Mouse (Mus musculus): ENCODE data around the gene Ces1b. TPM values are rescaled to one million over a fixed set of nuclear protein-coding genes. Genes with fewer than 3 reads are reported as not detected.

Ces1b gene
- total RNA-seq, 2 experiments from 2014 or later: not detected

- TF ChIP-seq CTCF (IDR thresholded peaks at IDR 0.05): no peak
- H3K27ac ChIP-seq: peak within 1 kb of the TSS; percentile 53
- intact Hi-C loops (cut with DNase I): loop anchor here (5.0 kb wide), 1 partner anchor 36 kb away; no protein-coding TSS in a partner anchor
- no peak within 1 kb of the TSS for H3K4me3 ChIP-seq
- no peak for DNase-seq (ENCODE audit: extremely low spot score in 1 of 2, low spot score in 2 of 2)
Observed at GRCm38 (mm10) chr8:93048092-93048491, 31.7 kb downstream of the Ces1b start, which contains the start of gene Ces1a. Gene Ces1a (minus strand): TSS chr8:93048192.

- intact Hi-C loops (cut with DNase I): no loop called here
- Histone ChIP-seq H3K27ac (no peak overlapping the region), H3K4me3 (no peak overlapping the region)
- no peak for DNase-seq (ENCODE audit: extremely low spot score in 1 of 2, low spot score in 2 of 2)
- TF ChIP-seq CTCF (IDR thresholded peaks at IDR 0.05): no peak
Observed at GRCm38 (mm10) chr8:93043083-93043482, 36.7 kb downstream of the Ces1b start.

DNA sequence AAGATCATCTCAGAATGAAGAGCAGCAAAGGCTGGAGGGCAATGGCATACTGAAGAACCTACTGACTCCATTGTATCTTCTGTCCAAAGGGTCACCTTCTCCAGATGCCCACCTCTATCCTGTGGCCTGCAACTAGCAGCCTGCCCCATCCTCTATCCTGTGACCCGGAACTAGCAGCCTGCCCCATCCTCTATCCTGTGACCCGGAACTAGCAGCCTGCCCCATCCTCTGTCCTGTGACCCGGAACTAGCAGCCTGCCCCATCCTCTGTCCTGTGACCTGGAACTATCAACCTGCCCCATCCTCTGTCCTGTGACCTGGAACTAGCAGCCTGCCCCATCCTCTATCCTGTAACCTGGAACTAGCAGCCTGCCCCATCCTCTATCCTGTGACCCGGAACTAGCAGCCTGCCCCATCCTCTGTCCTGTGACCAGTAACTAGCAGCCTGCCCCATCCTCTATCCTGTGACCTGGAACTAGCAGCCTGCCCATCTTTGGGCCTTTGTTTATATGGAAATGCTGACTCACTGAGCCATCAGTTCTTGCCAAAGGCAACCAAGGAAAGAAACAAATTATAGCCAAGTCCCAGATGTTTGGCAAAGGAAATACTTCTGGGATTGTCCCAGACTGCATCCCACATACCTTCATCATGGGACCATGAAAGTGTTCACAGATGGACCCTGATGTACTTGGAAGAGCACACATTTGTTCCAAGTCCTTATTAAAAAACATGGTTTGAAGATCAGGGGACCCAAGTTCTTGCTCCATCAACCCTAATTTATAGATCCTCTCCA is 38.8 kb downstream of the Ces1b start:
- DNase-seq (ENCODE audit: extremely low spot score in 1 of 2, low spot score in 2 of 2): no peak
- H3K4me3 ChIP-seq: no peak overlapping the region
- TF ChIP-seq CTCF (IDR thresholded peaks at IDR 0.05): no peak
- intact Hi-C loops (cut with DNase I): no loop called here
- no peak overlapping the region for H3K27ac ChIP-seq

GRCm38 (mm10) chr8:93040256-93040655 is 39.6 kb downstream of the Ces1b start:
- TF ChIP-seq CTCF (IDR thresholded peaks at IDR 0.05): no peak
- intact Hi-C loops (cut with DNase I): no loop called here
- H3K27ac ChIP-seq: no peak overlapping the region
- H3K4me3 ChIP-seq: no peak overlapping the region
- no peak for DNase-seq (ENCODE audit: extremely low spot score in 1 of 2, low spot score in 2 of 2)

DNA sequence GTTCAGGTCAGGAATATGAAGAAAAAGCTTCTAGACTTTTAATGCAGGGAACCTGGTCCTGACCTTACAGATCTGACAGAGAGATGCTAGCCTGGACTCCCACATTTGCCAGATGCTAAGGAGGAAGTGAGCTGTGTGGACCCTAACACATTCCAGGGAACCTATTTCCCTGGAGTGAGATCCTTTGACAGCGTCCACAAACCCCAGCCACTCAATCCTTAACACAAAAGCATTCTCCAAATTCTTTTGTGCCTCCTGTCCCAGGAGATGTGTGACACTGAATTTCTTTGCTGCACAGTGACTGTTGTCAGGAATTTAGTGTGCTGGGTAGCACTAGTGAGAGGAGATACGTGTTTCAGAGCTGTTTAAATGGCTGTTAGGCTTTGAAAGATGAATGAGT is 41.0 kb downstream of the Ces1b start:
- Histone ChIP-seq H3K4me3 (no peak overlapping the region), H3K27ac (no peak overlapping the region)
- intact Hi-C loops (cut with DNase I): no loop called here
- no peak for TF ChIP-seq CTCF (IDR thresholded peaks at IDR 0.05)
- DNase-seq (ENCODE audit: extremely low spot score in 1 of 2, low spot score in 2 of 2): no peak

DNA sequence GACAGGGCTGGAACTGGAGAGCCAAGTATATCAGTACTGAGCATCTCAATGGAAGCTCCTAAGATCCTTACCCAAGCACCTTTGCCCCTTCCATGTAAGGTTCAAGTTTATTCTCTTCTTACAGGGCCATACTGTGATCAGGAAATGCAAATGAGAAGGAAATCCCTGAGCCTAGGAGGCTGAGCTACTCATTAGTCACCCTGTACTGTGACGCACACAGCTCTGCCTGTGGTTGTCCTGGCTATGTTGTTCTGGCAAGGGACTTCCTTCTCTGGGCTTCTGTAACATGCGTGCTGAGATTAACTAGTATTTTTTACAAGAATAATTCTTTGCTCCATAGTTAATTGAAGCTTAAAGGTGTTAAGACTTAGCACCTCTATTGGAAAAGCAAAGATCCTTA is 49.2 kb downstream of the Ces1b start:
- H3K27ac ChIP-seq: no peak overlapping the region
- no peak for DNase-seq (ENCODE audit: extremely low spot score in 1 of 2, low spot score in 2 of 2)
- TF ChIP-seq CTCF (IDR thresholded peaks at IDR 0.05): no peak
- no peak overlapping the region for H3K4me3 ChIP-seq
- intact Hi-C loops (cut with DNase I): no loop called here

- intact Hi-C loops (cut with DNase I): no loop called here
- TF ChIP-seq CTCF (IDR thresholded peaks at IDR 0.05): no peak
Observed at GRCm38 (mm10) chr8:93021738-93022137, 58.1 kb downstream of the Ces1b start.

DNA sequence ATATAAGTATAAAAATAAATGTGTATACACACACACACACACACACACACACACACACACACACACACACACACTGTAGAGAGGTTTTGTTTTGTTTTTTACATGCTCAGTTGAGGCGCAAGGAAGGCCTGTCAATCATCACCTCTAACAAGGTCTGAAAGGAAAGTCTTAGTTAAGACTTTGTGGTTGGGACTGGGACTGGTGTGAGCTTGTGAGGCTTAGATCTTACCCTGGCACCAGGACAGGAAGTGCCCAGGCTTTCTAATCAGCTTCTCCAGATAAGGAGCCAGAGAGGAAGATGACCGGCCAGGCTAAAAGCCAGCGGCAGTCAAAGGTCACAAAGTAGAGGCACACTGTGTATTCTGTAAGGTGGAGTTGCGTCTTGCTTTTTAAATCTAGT is 65.5 kb downstream of the Ces1b start:
- no peak for DNase-seq (ENCODE audit: extremely low spot score in 1 of 2, low spot score in 2 of 2)
- no peak overlapping the region for H3K4me3 ChIP-seq
- no peak for TF ChIP-seq CTCF (IDR thresholded peaks at IDR 0.05)
- H3K27ac ChIP-seq: no peak overlapping the region
- intact Hi-C loops (cut with DNase I): loop anchor here (5.0 kb wide), 2 partner anchors 33 to 383 kb away; partner anchors contain the start of gene Ces1a

More at GRCm38 (mm10) chr8:93021738-93022137, 58.1 kb downstream of the Ces1b start:
- H3K27ac ChIP-seq: no peak overlapping the region
- DNase-seq (ENCODE audit: extremely low spot score in 1 of 2, low spot score in 2 of 2): no peak
- no peak overlapping the region for H3K4me3 ChIP-seq

DNA sequence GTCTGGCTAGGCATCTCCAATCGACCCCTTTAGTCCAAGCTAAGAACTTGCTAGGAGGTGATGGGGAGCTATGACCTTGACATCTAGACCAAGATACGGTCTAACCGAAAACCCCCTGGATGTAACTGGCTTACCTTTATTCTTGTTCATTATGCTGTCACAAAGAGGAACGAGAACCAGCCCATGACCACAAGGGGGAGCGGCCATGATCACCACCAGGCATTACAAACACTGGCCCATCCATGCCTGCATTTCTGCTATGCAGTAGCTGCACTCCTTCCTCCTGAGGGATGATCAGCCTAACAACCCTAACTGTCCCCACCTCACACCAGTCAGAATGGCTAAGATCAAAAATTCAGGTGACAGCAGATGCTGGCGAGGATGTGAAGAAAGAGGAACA is 67.6 kb downstream of the Ces1b start:
- DNase-seq (ENCODE audit: extremely low spot score in 1 of 2, low spot score in 2 of 2): no peak
- Histone ChIP-seq H3K27ac (no peak overlapping the region), H3K4me3 (no peak overlapping the region)
- intact Hi-C loops (cut with DNase I): loop anchor here (5.0 kb wide), 2 partner anchors 35 to 385 kb away; partner anchors contain the start of gene Ces1a
- TF ChIP-seq CTCF (IDR thresholded peaks at IDR 0.05): no peak; the same call in 1 of the 2 replicates

- no peak overlapping the region for H3K4me3 ChIP-seq
- intact Hi-C loops (cut with DNase I): loop anchor here (1.0 to 5.0 kb wide), 5 partner anchors 36 to 419 kb away; partner anchors contain the start of gene Ces1a
- no peak overlapping the region for H3K27ac ChIP-seq
- peak; percentile 83 to 90 for DNase-seq (ENCODE audit: extremely low spot score in 1 of 2, low spot score in 2 of 2)
- TF ChIP-seq CTCF (IDR thresholded peaks at IDR 0.05): peak; percentile 90
Observed at GRCm38 (mm10) chr8:93011439-93011838, 68.4 kb downstream of the Ces1b start.

DNA sequence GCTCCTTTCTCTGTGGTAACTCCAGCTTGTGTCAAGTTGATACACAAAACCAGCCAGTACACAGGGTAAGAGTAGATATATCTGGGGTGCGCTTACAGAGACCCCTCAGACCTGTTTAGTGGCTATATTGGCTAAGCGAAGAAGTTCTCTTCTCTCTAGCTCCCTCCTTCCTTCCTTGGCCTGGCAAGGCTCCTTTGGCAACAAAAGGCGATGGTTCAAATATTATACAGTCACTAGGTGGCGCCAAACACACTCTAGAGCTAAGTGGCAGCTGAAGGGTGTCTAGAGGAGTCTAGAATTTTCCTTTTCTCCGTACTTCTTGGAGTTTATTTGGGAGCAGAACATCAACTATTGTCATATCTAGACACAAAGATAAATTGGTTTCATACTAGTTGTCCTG is 69.5 kb downstream of the Ces1b start:
- peak; percentile 34 to 56 for DNase-seq (ENCODE audit: extremely low spot score in 1 of 2, low spot score in 2 of 2)
- Histone ChIP-seq H3K27ac (no peak overlapping the region), H3K4me3 (no peak overlapping the region)
- TF ChIP-seq CTCF (IDR thresholded peaks at IDR 0.05): peak; percentile 70
- intact Hi-C loops (cut with DNase I): loop anchor here (1.0 to 5.0 kb wide), 4 partner anchors 37 to 485 kb away; partner anchors contain the start of gene Ces1a

Other genes starting within 250 kb of the Ces1b start
- gene Lpcat2, start 224.7 kb downstream of the Ces1b start, total RNA-seq (2021): 1 to 10 TPM; 9.4 to 9.6 TPM
- 1 to 10 TPM; 1.5 to 1.9 TPM for gene Capns2, start 178.6 kb downstream of the Ces1b start, total RNA-seq (2021)
- gene Slc6a2, start 119.9 kb downstream of the Ces1b start, total RNA-seq (2021): under 1 TPM; 0.09 to 0.14 TPM
- gene Ces1a, start 31.8 kb downstream of the Ces1b start, total RNA-seq (2021): under 1 TPM in 1 of 2 experiments, not detected in 1; 0.27 TPM
- gene Ces1c, start 51.3 kb upstream of the Ces1b start, total RNA-seq (2021): not detected
- not detected for gene Ces1d, start 117.8 kb upstream of the Ces1b start, total RNA-seq (2021)
- not detected for gene Ces1e, start 149.6 kb upstream of the Ces1b start, total RNA-seq (2021)
- gene Ces1f, start 199.7 kb upstream of the Ces1b start, total RNA-seq (2021): not detected